Mouse (Mus musculus) ES-Bruce4 (cell line): ENCODE data around the gene Parvg. TPM values are rescaled to one million over a fixed set of nuclear protein-coding genes. Genes with fewer than 3 reads are reported as not detected.

Experiments
- H3K27ac ChIP-seq: 2 replicates; pipeline ENCODE4 v1.5.1; 2012; ENCODE audit warnings: low read length, inconsistent platforms; ENCODE audit not compliant: insufficient read depth
- H3K27me3 ChIP-seq: 2 replicates; pipeline ENCODE4 v1.6.1; 2012; ENCODE audit warnings: mild to moderate bottlenecking, low read length, inconsistent platforms; ENCODE audit not compliant: control insufficient read depth, poor library complexity, insufficient read depth, severe bottlenecking
- H3K36me3 ChIP-seq: 2 replicates; pipeline ENCODE4 v1.6.1; 2012; ENCODE audit warnings: inconsistent platforms, mild to moderate bottlenecking, low read length, moderate library complexity; ENCODE audit not compliant: control insufficient read depth, poor library complexity, insufficient read depth, severe bottlenecking
- H3K4me1 ChIP-seq: one replicate; pipeline ENCODE4 v1.8.1; 2011; ENCODE audit warnings: low read length; ENCODE audit not compliant: control insufficient read depth, insufficient read depth
- H3K4me3 ChIP-seq: 2 replicates; pipeline ENCODE4 v1.5.1; 2011; ENCODE audit warnings: low read depth, mild to moderate bottlenecking, low read length
- H3K9ac ChIP-seq: 2 replicates; pipeline ENCODE4 v1.6.1; 2012; ENCODE audit warnings: low read depth, mild to moderate bottlenecking, inconsistent platforms; ENCODE audit not compliant: poor library complexity, severe bottlenecking
- H3K9me3 ChIP-seq: replicated peaks from 2 replicates; pipeline ENCODE4 v1.6.1; 2012; ENCODE audit warnings: mild to moderate bottlenecking, low read length, inconsistent platforms; ENCODE audit not compliant: control insufficient read depth, poor library complexity, insufficient read depth, severe bottlenecking
- CTCF ChIP-seq: IDR thresholded peaks from one replicate; pipeline ENCODE4 v1.8.1; 2011; ENCODE audit warnings: low read depth, low read length
- EP300 ChIP-seq: IDR thresholded peaks from 2 replicates; pipeline ENCODE4 v1.6.1; 2011; ENCODE audit warnings: low read depth, low read length; ENCODE audit not compliant: insufficient read depth
- POLR2A ChIP-seq: IDR thresholded peaks from one replicate; pipeline ENCODE4 v1.8.1; 2011; ENCODE audit warnings: low read length; ENCODE audit not compliant: insufficient read depth
- polyA plus RNA-seq: library from polyadenylated mRNA; stranded (reverse); fragments of >200 nt; gene quantifications from 2 replicates; pipeline ENCODE4 v1.2.4, GENCODE M21; 2011; ENCODE audit warnings: low read depth; ENCODE audit not compliant: missing spikeins, insufficient read depth, insufficient read length

Gene Parvg
- polyA plus RNA-seq, 1 experiment = not detected

GRCm38 (mm10) chr15:84388698-84389131, 64.9 kb downstream of the Parvg start:
- no peaks in the 10 kb centered on the region for H3K36me3 ChIP-seq
- no peak overlapping the region for H3K27ac ChIP-seq
- no peaks in the 10 kb centered on the region for H3K4me1 ChIP-seq
- no peak overlapping the region for H3K9ac ChIP-seq
- TF ChIP-seq CTCF = no peak
- TF ChIP-seq EP300 = no peak
- no peak for TF ChIP-seq POLR2A
- H3K4me3 ChIP-seq = no peak overlapping the region
- H3K9me3 ChIP-seq = no peaks in the 10 kb centered on the region
- H3K27me3 ChIP-seq = no peaks in the 10 kb centered on the region

- no peaks in the 10 kb centered on the region for H3K4me1 ChIP-seq
- no peak overlapping the region for H3K4me3 ChIP-seq
- no peaks in the 10 kb centered on the region for H3K9me3 ChIP-seq
- H3K27ac ChIP-seq = no peak overlapping the region
- TF ChIP-seq EP300 (no peak), POLR2A (no peak), CTCF (no peak)
- no peak overlapping the region for H3K9ac ChIP-seq
- no peaks in the 10 kb centered on the region for H3K27me3 ChIP-seq
- H3K36me3 ChIP-seq = no peaks in the 10 kb centered on the region
Measured at GRCm38 (mm10) chr15:84392131-84392530, 68.3 kb downstream of the Parvg start.

Other genes with a start within 250 kb of the Parvg start
- 16.2 and 17.6 TPM in 2 replicates for gene Sult4a1, start 218.3 kb upstream of the Parvg start, polyA plus RNA-seq
- gene Pnpla5, start 200.9 kb upstream of the Parvg start, polyA plus RNA-seq = not detected in 2 replicates
- gene Pnpla3, start 156.2 kb upstream of the Parvg start, polyA plus RNA-seq = 0.61 and 0.68 TPM in 2 replicates
- gene Samm50, start 131.8 kb upstream of the Parvg start, polyA plus RNA-seq = 114 and 120 TPM in 2 replicates
- 54.1 and 54.5 TPM in 2 replicates for gene Parvb, start 92.0 kb upstream of the Parvg start, polyA plus RNA-seq
- gene Shisal1, start 123.1 kb downstream of the Parvg start, polyA plus RNA-seq = 0.30 and 0.44 TPM in 2 replicates
- gene Rtl6, start 233.8 kb downstream of the Parvg start, polyA plus RNA-seq = 5.0 and 5.1 TPM in 2 replicates